Mouse (Mus musculus) olfactory bulb, adult 2 months (tissue): Measurements from ENCODE around the gene S100a4.

ENCODE experiments used
- CTCF ChIP-seq: fragments of 200-500 bp; IDR thresholded peaks from 2 replicates; pipeline ENCODE4 v1.5.1; 2012; ENCODE audit warnings: low read depth, mild to moderate bottlenecking, low read length, moderate library complexity; ENCODE audit not compliant: insufficient read depth
- POLR2A ChIP-seq: fragments of 200-500 bp; IDR thresholded peaks from 2 replicates; pipeline ENCODE4 v1.6.1; 2012; ENCODE audit warnings: mild to moderate bottlenecking, low read depth, low read length, moderate library complexity; ENCODE audit not compliant: insufficient read depth

GRCm38 (mm10) chr3:90604416-90604815 is 845 bp downstream of the S100a4 start:
- TF ChIP-seq CTCF (no peak), POLR2A (no peak)
